Mouse (Mus musculus): ENCODE measurements around the gene Dmac2. TPM values are rescaled to one million over a fixed set of nuclear protein-coding genes. Genes with fewer than 3 reads are reported as not detected.

The Dmac2 gene
- polyA plus RNA-seq, 1 experiment, result 79.1 TPM

- Histone ChIP-seq H3K27ac (ENCODE audit: insufficient read depth, low read length) (no peak overlapping the region), H3K4me1 (ENCODE audit: control insufficient read depth, insufficient read depth, low read length) (no peaks in the 10 kb centered on the region), H3K4me3 (ENCODE audit: insufficient read depth, low read length) (no peak overlapping the region)
- TF ChIP-seq CTCF (IDR thresholded peaks at IDR 0.05; ENCODE audit: extremely low read depth, insufficient read depth, low read length) (no peak), POLR2A (IDR thresholded peaks at IDR 0.05; ENCODE audit: extremely low read depth, insufficient read depth, low read length) (no peak)
Measured at GRCm38 (mm10) chr7:25666381-25666780, 47.2 kb downstream of the Dmac2 start.

GRCm38 (mm10) chr7:25669158-25669557, 49.9 kb downstream of the Dmac2 start:
- TF ChIP-seq POLR2A (IDR thresholded peaks at IDR 0.05; ENCODE audit: extremely low read depth, insufficient read depth, low read length) (no peak), CTCF (IDR thresholded peaks at IDR 0.05; ENCODE audit: extremely low read depth, insufficient read depth, low read length) (no peak)
- no peak overlapping the region for H3K4me3 ChIP-seq (ENCODE audit: insufficient read depth, low read length)

DNA sequence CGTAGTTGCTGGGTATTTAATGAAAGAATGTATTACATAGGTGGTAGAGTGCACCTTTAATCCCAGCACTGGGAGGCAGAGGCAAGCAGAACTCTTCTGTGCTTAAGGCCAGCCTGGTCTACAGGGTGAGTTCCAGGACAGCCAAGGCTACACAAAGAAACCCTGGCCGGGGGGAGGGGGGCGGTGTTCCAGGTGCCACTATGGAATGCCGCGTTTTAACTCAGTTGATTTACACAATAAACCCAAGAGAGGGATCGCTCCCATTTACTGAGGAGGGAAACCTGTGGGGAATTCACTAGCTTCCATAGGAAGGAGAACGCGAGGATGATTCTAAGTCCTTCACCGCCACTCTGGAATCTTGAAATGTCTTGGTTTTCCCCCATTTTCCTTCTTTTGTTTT, 50.4 kb downstream of the Dmac2 start:
- TF ChIP-seq POLR2A (IDR thresholded peaks at IDR 0.05; ENCODE audit: extremely low read depth, insufficient read depth, low read length) (no peak), CTCF (IDR thresholded peaks at IDR 0.05; ENCODE audit: extremely low read depth, insufficient read depth, low read length) (no peak)
- Histone ChIP-seq H3K4me1 (ENCODE audit: control insufficient read depth, insufficient read depth, low read length) (no peaks in the 10 kb centered on the region), H3K4me3 (ENCODE audit: insufficient read depth, low read length) (no peak overlapping the region), H3K27ac (ENCODE audit: insufficient read depth, low read length) (no peak overlapping the region)

More at GRCm38 (mm10) chr7:25669158-25669557, 49.9 kb downstream of the Dmac2 start:
- Histone ChIP-seq H3K27ac (ENCODE audit: insufficient read depth, low read length) (no peak overlapping the region), H3K4me1 (ENCODE audit: control insufficient read depth, insufficient read depth, low read length) (no peaks in the 10 kb centered on the region)

DNA sequence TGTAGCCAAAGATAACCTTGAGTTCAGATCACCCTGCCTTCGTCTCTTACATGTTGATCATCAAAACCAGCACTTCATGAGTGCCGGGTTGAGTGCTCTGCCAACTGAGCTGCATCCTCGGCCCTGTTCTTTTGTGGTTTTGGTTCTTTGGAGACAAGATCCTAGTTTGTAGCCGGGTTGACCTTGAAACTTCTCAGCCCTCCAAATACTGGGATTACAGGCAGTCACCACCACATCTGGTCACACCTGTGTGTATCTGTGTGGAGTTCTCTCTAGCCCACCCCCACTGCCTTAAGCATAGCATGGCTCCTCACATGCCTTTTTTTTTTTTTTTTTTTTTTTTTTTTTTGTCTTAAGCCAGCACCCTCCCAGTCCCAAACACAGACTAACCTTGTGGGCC, 50.9 kb downstream of the Dmac2 start:
- Histone ChIP-seq H3K4me1 (ENCODE audit: control insufficient read depth, insufficient read depth, low read length) (no peaks in the 10 kb centered on the region), H3K4me3 (ENCODE audit: insufficient read depth, low read length) (no peak overlapping the region), H3K27ac (ENCODE audit: insufficient read depth, low read length) (no peak overlapping the region)
- no peak for TF ChIP-seq POLR2A (IDR thresholded peaks at IDR 0.05; ENCODE audit: extremely low read depth, insufficient read depth, low read length)
- TF ChIP-seq CTCF (IDR thresholded peaks at IDR 0.05; ENCODE audit: extremely low read depth, insufficient read depth, low read length), result no peak

GRCm38 (mm10) chr7:25671686-25672085, 52.5 kb downstream of the Dmac2 start:
- Histone ChIP-seq H3K4me3 (ENCODE audit: insufficient read depth, low read length) (no peak overlapping the region), H3K4me1 (ENCODE audit: control insufficient read depth, insufficient read depth, low read length) (no peaks in the 10 kb centered on the region), H3K27ac (ENCODE audit: insufficient read depth, low read length) (no peak overlapping the region)
- no peak for TF ChIP-seq CTCF (IDR thresholded peaks at IDR 0.05; ENCODE audit: extremely low read depth, insufficient read depth, low read length)
- TF ChIP-seq POLR2A (IDR thresholded peaks at IDR 0.05; ENCODE audit: extremely low read depth, insufficient read depth, low read length), result no peak

DNA sequence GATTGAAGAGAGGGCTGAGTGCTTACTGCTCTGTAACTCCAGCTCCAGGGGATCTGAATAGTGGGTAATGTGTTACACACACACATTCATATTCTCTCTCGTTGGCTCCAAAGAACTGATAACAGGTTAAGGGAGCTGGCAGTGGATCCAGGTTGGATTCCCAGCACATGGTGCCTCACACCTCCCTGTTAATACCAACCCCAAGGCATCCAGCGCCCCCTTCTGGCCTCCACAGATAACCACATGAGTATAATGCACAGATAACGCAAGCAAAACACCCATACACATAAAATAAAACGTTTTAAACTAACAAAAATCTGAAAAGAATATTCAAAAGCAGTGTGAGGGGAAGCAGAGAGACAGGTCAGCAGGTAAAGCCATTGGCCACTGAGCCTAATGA, 53.2 kb downstream of the Dmac2 start:
- no peaks in the 10 kb centered on the region for H3K4me1 ChIP-seq (ENCODE audit: control insufficient read depth, insufficient read depth, low read length)
- TF ChIP-seq POLR2A (IDR thresholded peaks at IDR 0.05; ENCODE audit: extremely low read depth, insufficient read depth, low read length) (no peak), CTCF (IDR thresholded peaks at IDR 0.05; ENCODE audit: extremely low read depth, insufficient read depth, low read length) (no peak)
- no peak overlapping the region for H3K4me3 ChIP-seq (ENCODE audit: insufficient read depth, low read length)
- H3K27ac ChIP-seq (ENCODE audit: insufficient read depth, low read length), result no peak overlapping the region

DNA sequence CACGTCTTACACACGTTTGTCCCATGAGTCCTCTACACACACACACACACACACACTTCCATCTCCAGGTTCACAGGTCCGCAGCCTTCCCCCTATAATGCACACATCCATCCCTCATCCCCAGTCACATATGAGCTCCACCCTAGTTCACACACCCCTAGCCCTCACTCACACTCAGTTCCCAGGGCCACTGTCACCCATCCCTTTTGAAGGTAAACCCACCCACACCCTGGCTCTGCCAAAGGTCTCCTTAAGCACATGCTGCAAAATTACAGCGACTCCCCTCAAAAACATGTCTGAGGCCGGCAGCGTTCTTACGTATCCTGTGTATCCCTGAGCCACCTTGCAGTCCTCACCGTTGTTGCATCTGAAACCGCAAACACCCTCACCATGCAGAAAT, 55.1 kb downstream of the Dmac2 start:
- Histone ChIP-seq H3K4me3 (ENCODE audit: insufficient read depth, low read length) (peak overlapping the region; percentile 78), H3K4me1 (ENCODE audit: control insufficient read depth, insufficient read depth, low read length) (no peaks in the 10 kb centered on the region), H3K27ac (ENCODE audit: insufficient read depth, low read length) (no peak overlapping the region)
- TF ChIP-seq POLR2A (IDR thresholded peaks at IDR 0.05; ENCODE audit: extremely low read depth, insufficient read depth, low read length) (no peak), CTCF (IDR thresholded peaks at IDR 0.05; ENCODE audit: extremely low read depth, insufficient read depth, low read length) (no peak)

DNA sequence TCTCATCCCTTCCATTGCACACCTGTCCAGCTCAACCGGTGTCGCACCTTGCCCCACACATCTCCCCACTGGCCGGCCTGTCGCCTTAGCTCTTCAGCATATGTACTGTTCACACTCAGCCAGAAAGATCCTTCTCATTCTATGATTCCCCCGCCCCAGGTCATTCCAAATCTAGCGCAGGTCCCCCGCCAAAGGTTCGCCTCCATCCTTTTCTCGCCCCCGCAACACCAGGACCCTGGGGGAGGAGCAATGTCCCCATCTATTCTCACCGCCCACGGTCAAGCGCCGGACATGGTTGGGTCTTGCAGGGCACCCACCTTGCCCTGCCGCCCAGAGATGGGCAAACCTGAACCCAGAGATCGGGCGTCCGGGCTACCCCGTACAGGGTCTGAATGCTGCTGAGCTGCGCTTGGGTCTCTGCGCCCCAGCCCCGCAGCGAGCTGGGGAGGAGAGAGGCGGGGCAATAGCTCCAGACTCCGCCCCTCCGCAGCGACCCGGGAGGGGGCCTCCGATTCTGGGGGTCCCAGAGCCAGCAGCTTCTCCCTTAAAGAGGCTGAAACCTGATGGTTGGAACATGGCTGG, 55.6 kb downstream of the Dmac2 start, which contains the start of gene Tmem91:
TSS of gene Tmem91 (minus strand) at position 448 of the 582 bp plus-strand sequence.
- H3K27ac ChIP-seq (ENCODE audit: insufficient read depth, low read length), result no peak within 1 kb of the TSS
- TF ChIP-seq CTCF (IDR thresholded peaks at IDR 0.05; ENCODE audit: extremely low read depth, insufficient read depth, low read length) (no peak), POLR2A (IDR thresholded peaks at IDR 0.05; ENCODE audit: extremely low read depth, insufficient read depth, low read length) (no peak)
- peak within 1 kb of the TSS; percentile 78 for H3K4me3 ChIP-seq (ENCODE audit: insufficient read depth, low read length)
- no peaks in the 10 kb centered on the region for H3K4me1 ChIP-seq (ENCODE audit: control insufficient read depth, insufficient read depth, low read length)

Other genes with a start within 250 kb of the Dmac2 start
- not detected in 2 replicates for gene Cnfn, start 249.7 kb upstream of the Dmac2 start, polyA plus RNA-seq (2012; rRNA removed)
- 8.0 and 9.1 TPM in 2 replicates for gene Lipe, start 220.7 kb upstream of the Dmac2 start, polyA plus RNA-seq (2012; rRNA removed)
- not detected in 2 replicates for gene Cxcl17, start 206.5 kb upstream of the Dmac2 start, polyA plus RNA-seq (2012; rRNA removed)
- 4.7 and 5.1 TPM in 2 replicates for gene Ceacam1, start 141.8 kb upstream of the Dmac2 start, polyA plus RNA-seq (2012; rRNA removed)
- 0.27 and 0.38 TPM in 2 replicates for gene Ceacam2, start 79.6 kb upstream of the Dmac2 start, polyA plus RNA-seq (2012; rRNA removed)
- gene Erich4, start 3.5 kb upstream of the Dmac2 start, polyA plus RNA-seq (2012; rRNA removed), result not detected in 2 replicates
- gene B3gnt8, start 7.2 kb downstream of the Dmac2 start, polyA plus RNA-seq (2012; rRNA removed), result 0.42 and 0.73 TPM in 2 replicates
- 63.7 and 66.1 TPM in 2 replicates for gene Bckdha, start 39.6 kb downstream of the Dmac2 start, polyA plus RNA-seq (2012; rRNA removed)
- gene Exosc5, start 39.8 kb downstream of the Dmac2 start, polyA plus RNA-seq (2012; rRNA removed), result 31.3 and 31.5 TPM in 2 replicates
- 30.3 and 37.6 TPM in 2 replicates for gene Tmem91, start 55.8 kb downstream of the Dmac2 start, polyA plus RNA-seq (2012; rRNA removed)
- gene B9d2, start 61.4 kb downstream of the Dmac2 start, polyA plus RNA-seq (2012; rRNA removed), result 38.8 and 42.4 TPM in 2 replicates
- 5.6 and 6.2 TPM in 2 replicates for gene Tgfb1, start 67.6 kb downstream of the Dmac2 start, polyA plus RNA-seq (2012; rRNA removed)
- 57.9 and 58.5 TPM in 2 replicates for gene Ccdc97, start 99.7 kb downstream of the Dmac2 start, polyA plus RNA-seq (2012; rRNA removed)
- gene Hnrnpul1, start 135.3 kb downstream of the Dmac2 start, polyA plus RNA-seq (2012; rRNA removed), result 36.7 and 37.6 TPM in 2 replicates
- gene Axl, start 169.3 kb downstream of the Dmac2 start, polyA plus RNA-seq (2012; rRNA removed), result 33.5 and 34.4 TPM in 2 replicates
- 4.1 and 4.9 TPM in 2 replicates for gene Cyp2s1, start 197.5 kb downstream of the Dmac2 start, polyA plus RNA-seq (2012; rRNA removed)